Mouse (Mus musculus) ovary, adult 18-20 months (tissue): ENCODE results near the gene Znhit1.

Source experiments
- DNase-seq: peaks from one replicate; pipeline ENCODE4 v3.0.0; 2022; ENCODE audit warnings: low spot score, mixed read lengths

Gene Znhit1

GRCm38 (mm10) chr5:136987934-136988271, at the start of gene Znhit1:
Znhit1 (minus strand) TSS chr5:136988021.
- no peak for DNase-seq

- no peak for DNase-seq
These were observed 48.4 kb upstream of the Znhit1 start for GRCm38 (mm10) chr5:137036211-137036610.

GRCm38 (mm10) chr5:137032641-137033074, 44.8 kb upstream of the Znhit1 start:
- peak; percentile 80 for DNase-seq

GRCm38 (mm10) chr5:137032033-137032421, 44.2 kb upstream of the Znhit1 start:
- no peak for DNase-seq

- no peak for DNase-seq
These were observed 43.5 kb upstream of the Znhit1 start for GRCm38 (mm10) chr5:137031076-137032032.

GRCm38 (mm10) chr5:137030416-137030810, 42.6 kb upstream of the Znhit1 start:
- no peak for DNase-seq

- DNase-seq: peak; percentile 83
These were observed 42.0 kb upstream of the Znhit1 start for GRCm38 (mm10) chr5:137029643-137030415.

GRCm38 (mm10) chr5:137029273-137029585, 41.4 kb upstream of the Znhit1 start:
- DNase-seq: no peak

- DNase-seq: no peak
These were observed 40.9 kb upstream of the Znhit1 start for GRCm38 (mm10) chr5:137028561-137029272.

- no peak for DNase-seq
These were observed 38.3 kb upstream of the Znhit1 start, which contains the start of gene Vgf for GRCm38 (mm10) chr5:137026092-137026491. Vgf (plus strand) TSS chr5:137026392.

- no peak for DNase-seq
These were observed 37.3 kb upstream of the Znhit1 start for GRCm38 (mm10) chr5:137025132-137025531.

GRCm38 (mm10) chr5:137024318-137024717, 36.5 kb upstream of the Znhit1 start:
- no peak for DNase-seq

GRCm38 (mm10) chr5:137015913-137016312, 28.1 kb upstream of the Znhit1 start:
- DNase-seq: no peak

GRCm38 (mm10) chr5:137012401-137012950, 24.7 kb upstream of the Znhit1 start:
- no peak for DNase-seq

GRCm38 (mm10) chr5:137009988-137010387, 22.2 kb upstream of the Znhit1 start:
- no peak for DNase-seq

- DNase-seq: no peak
These were observed 19.5 kb upstream of the Znhit1 start for GRCm38 (mm10) chr5:137007276-137007675.

- no peak for DNase-seq
These were observed 12.8 kb upstream of the Znhit1 start for GRCm38 (mm10) chr5:137000612-137001011.

- no peak for DNase-seq
These were observed 11.6 kb upstream of the Znhit1 start for GRCm38 (mm10) chr5:136999449-136999848.

- DNase-seq: no peak
These were observed 2.0 kb upstream of the Znhit1 start for GRCm38 (mm10) chr5:136989801-136990200.

- no peak for DNase-seq
These were observed 599 bp upstream of the Znhit1 start for GRCm38 (mm10) chr5:136988420-136988819.

GRCm38 (mm10) chr5:136987138-136987933, 485 bp downstream of the Znhit1 start:
- DNase-seq: peak; percentile 70
